Mouse (Mus musculus): ENCODE results near the gene Rnf126. TPM values are rescaled to one million over a fixed set of nuclear protein-coding genes. Genes with fewer than 3 reads are reported as not detected.
A peak's percentile ranks its signal among the peaks of the same experiment; 100 is the strongest.

The Rnf126 gene
- polyA plus RNA-seq, 1 experiment = 35.3 TPM

DNA sequence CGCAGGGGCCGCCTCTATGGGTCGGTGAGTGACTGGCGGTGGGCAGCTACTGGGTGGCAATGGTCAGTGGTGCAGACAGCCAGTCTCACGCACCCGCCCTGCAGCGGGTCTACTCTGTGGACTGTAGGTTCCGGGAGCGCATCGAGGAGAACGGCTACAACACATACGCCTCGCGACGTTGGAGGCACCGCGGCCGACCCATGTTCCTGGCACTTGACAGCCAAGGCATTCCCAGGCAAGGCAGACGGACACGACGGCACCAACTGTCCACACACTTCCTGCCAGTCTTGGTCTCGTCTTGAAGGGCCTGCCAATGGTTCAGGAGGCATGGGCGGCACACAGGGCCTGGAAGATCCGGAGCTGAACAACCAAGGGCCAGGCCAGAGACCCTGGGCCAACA is 10.1 kb downstream of the Rnf126 start:
- TF ChIP-seq GATA1 (IDR thresholded peaks at IDR 0.05; ENCODE audit: low read length) (no peak), TAL1 (IDR thresholded peaks at IDR 0.05; ENCODE audit: low read length) (no peak)
- Histone ChIP-seq H3K4me1 (ENCODE audit: control insufficient read depth) (peaks cover 13% of the 10 kb centered on the region), H3K27me3 (ENCODE audit: control insufficient read depth) (peaks cover 3% of the 10 kb centered on the region), H3K9me3 (ENCODE audit: control insufficient read depth, low read length) (no peaks in the 10 kb centered on the region), H3K4me3 (replicated peaks) (no peak overlapping the region), H3K36me3 (ENCODE audit: control insufficient read depth) (peaks cover 59% of the 10 kb centered on the region)

DNA sequence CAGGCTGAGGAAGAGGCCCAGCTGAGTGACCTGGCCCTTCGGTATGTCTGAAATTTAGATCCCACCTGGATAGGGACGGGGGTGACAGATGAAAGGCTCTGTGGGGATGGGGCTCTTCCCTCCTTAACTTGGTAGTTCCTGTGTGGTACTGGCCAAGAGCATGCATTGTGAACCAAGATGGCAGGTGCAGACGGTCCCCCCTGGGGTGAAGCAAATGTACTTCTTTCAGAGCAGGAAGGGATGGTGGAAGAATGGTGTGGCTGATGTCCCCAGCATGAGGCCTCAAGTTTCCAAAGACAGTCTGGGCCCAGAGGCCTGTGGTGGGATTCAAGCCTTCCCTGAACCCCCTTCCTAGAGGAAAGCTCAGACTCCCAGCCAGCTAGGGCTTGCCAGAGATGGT is 10.9 kb downstream of the Rnf126 start:
- H3K4me3 ChIP-seq (replicated peaks) = no peak overlapping the region
- H3K4me1 ChIP-seq (ENCODE audit: control insufficient read depth) = peaks cover 15% of the 10 kb centered on the region
- TF ChIP-seq GATA1 (IDR thresholded peaks at IDR 0.05; ENCODE audit: low read length) = no peak
- no peak for TF ChIP-seq TAL1 (IDR thresholded peaks at IDR 0.05; ENCODE audit: low read length)
- no peaks in the 10 kb centered on the region for H3K9me3 ChIP-seq (ENCODE audit: control insufficient read depth, low read length)
- peaks cover 50% of the 10 kb centered on the region for H3K36me3 ChIP-seq (ENCODE audit: control insufficient read depth)
- peaks cover 5% of the 10 kb centered on the region for H3K27me3 ChIP-seq (ENCODE audit: control insufficient read depth)

DNA sequence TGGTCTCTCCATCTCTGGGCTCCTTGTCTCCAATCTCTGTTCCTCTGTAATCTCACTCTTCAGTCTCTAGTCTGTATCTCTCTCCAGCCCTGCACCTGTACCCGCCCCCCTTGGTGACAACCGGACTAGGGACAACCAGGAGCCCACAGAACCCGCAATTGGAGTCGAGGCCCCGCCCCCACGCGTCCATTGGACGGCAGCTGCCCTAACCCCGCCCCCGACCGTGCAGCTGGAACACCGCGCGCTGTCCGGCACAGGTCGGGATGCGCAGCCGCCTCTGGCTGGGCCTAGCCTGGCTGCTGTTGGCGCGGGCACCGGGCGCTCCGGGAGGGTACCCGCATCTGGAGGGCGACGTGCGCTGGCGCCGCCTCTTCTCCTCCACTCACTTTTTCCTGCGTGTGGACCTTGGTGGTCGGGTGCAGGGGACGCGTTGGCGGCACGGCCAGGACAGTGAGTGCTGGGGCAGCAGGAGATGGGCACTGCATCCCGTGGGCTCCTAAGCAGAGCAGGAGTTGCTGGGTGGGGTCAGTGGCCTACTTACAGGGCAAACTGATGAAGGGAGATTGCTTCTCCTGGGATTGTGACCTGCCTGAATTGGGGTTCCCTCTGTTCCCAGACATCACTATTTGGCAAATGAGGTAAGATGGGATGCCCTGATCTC is 11.8 kb downstream of the Rnf126 start, which contains the start of gene Fgf22:
Fgf22 (plus strand) TSS at position 221 of the 661 bp plus-strand sequence.
- H3K4me1 ChIP-seq (ENCODE audit: control insufficient read depth) = peaks cover 18% of the 10 kb centered on the region
- H3K36me3 ChIP-seq (ENCODE audit: control insufficient read depth) = peaks cover 42% of the 10 kb centered on the region
- peak within 1 kb of the TSS; percentile 41 for H3K4me3 ChIP-seq (replicated peaks)
- TF ChIP-seq GATA1 (IDR thresholded peaks at IDR 0.05; ENCODE audit: low read length) (no peak), TAL1 (IDR thresholded peaks at IDR 0.05; ENCODE audit: low read length) (no peak)
- no peaks in the 10 kb centered on the region for H3K9me3 ChIP-seq (ENCODE audit: control insufficient read depth, low read length)
- peaks cover 5% of the 10 kb centered on the region for H3K27me3 ChIP-seq (ENCODE audit: control insufficient read depth)

DNA sequence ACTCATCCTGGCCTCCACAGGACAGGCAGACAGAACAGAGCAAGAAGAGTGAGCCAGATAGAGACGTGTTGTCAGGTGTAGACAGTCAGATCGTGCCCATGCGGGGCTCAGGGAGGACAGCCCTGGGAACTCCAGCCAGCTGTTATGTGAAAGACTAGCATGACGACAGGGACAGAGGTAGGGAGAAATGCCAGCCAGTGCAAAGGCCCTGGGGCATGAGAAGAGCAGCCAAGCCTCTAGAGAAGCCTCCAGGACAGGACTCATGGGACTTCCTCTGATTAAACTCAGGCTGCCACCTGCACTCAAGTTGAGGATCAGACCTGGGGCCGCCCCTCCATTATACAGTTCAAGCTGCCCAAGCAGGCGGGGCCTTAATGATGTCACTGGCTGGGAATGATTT is 18.3 kb downstream of the Rnf126 start:
- no peaks in the 10 kb centered on the region for H3K9me3 ChIP-seq (ENCODE audit: control insufficient read depth, low read length)
- no peak overlapping the region for H3K4me3 ChIP-seq (replicated peaks)
- H3K27me3 ChIP-seq (ENCODE audit: control insufficient read depth) = peaks cover 2% of the 10 kb centered on the region
- TF ChIP-seq TAL1 (IDR thresholded peaks at IDR 0.05; ENCODE audit: low read length) = no peak
- no peak for TF ChIP-seq GATA1 (IDR thresholded peaks at IDR 0.05; ENCODE audit: low read length)
- H3K36me3 ChIP-seq (ENCODE audit: control insufficient read depth) = peaks cover 12% of the 10 kb centered on the region
- peaks cover 53% of the 10 kb centered on the region for H3K4me1 ChIP-seq (ENCODE audit: control insufficient read depth)

DNA sequence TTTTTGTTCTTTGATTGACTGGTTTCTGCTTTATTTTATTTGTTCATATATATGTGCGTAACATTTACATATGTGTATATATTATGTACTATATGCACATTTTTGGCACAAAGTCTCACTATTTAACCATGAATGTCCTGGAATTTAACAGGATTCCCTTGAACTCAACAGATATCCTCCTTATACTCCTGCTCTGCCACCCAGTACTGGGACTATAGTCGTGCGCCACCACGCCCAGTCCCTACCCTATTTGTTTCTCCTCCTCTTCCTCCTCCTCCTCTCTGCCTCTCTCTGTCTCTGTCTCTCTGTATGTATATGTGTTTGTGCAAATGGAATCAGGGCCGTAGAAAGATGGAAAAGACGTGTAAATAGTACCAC is 20.0 kb downstream of the Rnf126 start:
- peaks cover 53% of the 10 kb centered on the region for H3K4me1 ChIP-seq (ENCODE audit: control insufficient read depth)

DNA sequence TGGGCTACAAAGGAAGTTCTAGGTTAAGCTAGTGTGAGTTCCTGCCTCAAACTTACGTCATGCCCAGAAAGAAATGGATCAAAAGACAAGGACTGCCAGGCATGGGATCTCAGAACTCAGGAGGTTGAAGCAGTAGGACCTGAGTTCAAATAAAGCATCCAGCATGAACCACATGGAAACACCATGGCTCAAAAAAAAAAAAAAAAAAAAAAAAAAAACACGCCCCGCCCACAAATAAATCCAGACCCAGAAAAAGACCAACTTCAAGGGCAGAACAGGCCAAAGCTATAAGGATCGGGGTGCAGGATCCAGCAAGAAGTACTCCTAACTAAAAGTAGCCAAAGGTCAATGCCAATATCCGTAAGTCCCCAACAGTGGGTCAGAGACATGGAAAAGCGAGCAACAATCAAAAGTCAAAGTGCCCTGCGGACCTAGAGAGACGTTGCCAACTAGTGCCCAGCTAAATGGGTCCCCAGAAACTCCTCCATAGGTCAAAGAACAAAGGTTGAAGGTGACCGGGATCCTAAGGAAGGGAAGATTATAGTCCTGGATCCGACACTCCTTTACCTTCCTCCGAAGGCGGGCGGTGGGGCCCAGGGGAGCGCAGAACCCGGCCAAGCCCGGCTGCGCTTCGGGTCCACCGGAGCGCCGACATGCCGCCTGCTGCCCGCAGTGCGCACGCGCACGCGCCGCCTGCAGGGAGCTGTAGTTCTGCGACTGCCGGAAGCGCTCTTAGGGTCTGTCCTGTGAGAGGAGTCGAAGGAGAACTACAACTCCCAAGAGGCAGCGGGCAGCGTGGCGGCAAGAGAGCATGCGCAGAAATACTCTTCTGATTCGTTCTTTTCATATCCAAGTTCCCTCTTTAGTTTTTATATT is 20.6 kb downstream of the Rnf126 start, which contains the start of gene Polrmt:
Polrmt (minus strand) TSS at position 684 of the 876 bp plus-strand sequence.
- Histone ChIP-seq H3K36me3 (ENCODE audit: control insufficient read depth) (peaks cover 32% of the 10 kb centered on the region), H3K27me3 (ENCODE audit: control insufficient read depth) (no peaks in the 10 kb centered on the region)
- no peak for TF ChIP-seq GATA1 (IDR thresholded peaks at IDR 0.05; ENCODE audit: low read length)
- no peak for TF ChIP-seq TAL1 (IDR thresholded peaks at IDR 0.05; ENCODE audit: low read length)

More for the DNA sequence above, 20.0 kb downstream of the Rnf126 start:
- H3K9me3 ChIP-seq (ENCODE audit: control insufficient read depth, low read length) = no peaks in the 10 kb centered on the region
- peaks cover 2% of the 10 kb centered on the region for H3K27me3 ChIP-seq (ENCODE audit: control insufficient read depth)
- H3K36me3 ChIP-seq (ENCODE audit: control insufficient read depth) = peaks cover 26% of the 10 kb centered on the region
- H3K4me3 ChIP-seq (replicated peaks) = peak overlapping the region; percentile 80
- no peak for TF ChIP-seq GATA1 (IDR thresholded peaks at IDR 0.05; ENCODE audit: low read length)
- TF ChIP-seq TAL1 (IDR thresholded peaks at IDR 0.05; ENCODE audit: low read length) = no peak

DNA sequence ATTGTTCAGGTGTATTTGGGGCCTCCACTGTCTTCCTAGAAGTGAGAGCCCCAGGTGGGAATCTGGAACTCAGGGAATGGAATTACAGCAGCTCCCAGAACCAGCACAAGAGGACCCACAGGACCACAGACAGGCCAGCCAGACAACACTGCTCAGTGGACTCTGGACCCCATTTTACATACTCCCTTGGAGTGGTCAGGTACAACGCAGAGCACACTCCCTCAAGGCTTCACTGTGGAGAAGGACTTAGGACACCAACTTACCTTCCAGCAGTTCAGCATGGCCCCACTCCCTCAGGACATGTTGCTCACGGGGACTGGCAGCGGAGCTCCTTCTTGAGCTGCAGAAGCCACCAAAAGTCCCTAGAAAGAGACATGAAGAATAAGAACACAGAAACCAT is 21.3 kb downstream of the Rnf126 start:
- H3K36me3 ChIP-seq (ENCODE audit: control insufficient read depth) = peaks cover 39% of the 10 kb centered on the region
- peaks cover 50% of the 10 kb centered on the region for H3K4me1 ChIP-seq (ENCODE audit: control insufficient read depth)
- peak overlapping the region; percentile 80 for H3K4me3 ChIP-seq (replicated peaks)
- H3K9me3 ChIP-seq (ENCODE audit: control insufficient read depth, low read length) = no peaks in the 10 kb centered on the region
- no peak for TF ChIP-seq TAL1 (IDR thresholded peaks at IDR 0.05; ENCODE audit: low read length)
- TF ChIP-seq GATA1 (IDR thresholded peaks at IDR 0.05; ENCODE audit: low read length) = no peak
- H3K27me3 ChIP-seq (ENCODE audit: control insufficient read depth) = no peaks in the 10 kb centered on the region

More for the DNA sequence above, 20.6 kb downstream of the Rnf126 start, which contains the start of gene Polrmt:
- Histone ChIP-seq H3K4me1 (ENCODE audit: control insufficient read depth) (peaks cover 51% of the 10 kb centered on the region), H3K9me3 (ENCODE audit: control insufficient read depth, low read length) (no peaks in the 10 kb centered on the region), H3K4me3 (replicated peaks) (peak within 1 kb of the TSS; percentile 80)

DNA sequence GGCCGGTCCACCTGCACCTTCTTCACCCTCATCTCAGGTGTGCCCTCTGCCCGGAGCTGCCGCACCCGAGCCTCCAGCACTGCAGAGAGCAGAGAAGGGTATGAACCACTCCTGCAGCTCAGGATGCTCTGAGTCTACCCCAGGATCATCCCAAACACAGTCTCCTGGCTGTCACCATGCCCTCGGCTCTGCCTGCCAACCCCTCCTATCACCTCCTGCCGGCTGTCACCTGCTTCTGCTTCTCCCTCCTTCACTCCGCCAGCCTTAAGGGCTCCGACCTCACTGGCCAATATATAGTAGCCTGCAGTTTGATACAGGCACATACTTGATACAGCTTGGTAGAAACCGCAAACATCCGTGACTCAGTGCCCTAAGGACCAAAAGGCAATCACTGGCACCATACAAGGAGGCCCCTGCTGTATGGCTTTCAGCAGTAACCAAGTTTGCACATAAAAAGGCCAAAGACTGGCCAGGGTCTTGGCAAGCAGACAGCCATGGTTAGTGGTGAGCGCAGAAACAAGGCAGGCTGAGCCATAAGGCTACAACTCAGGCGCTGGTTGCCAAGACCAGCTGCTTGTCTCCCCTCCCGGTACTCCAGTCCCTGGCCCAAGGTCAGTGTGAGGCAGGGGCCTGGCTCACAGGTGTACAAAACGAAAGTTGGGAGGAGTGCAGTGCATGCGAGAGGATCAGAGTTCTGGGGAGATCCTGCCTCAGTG is 22.9 kb downstream of the Rnf126 start:
- H3K4me1 ChIP-seq (ENCODE audit: control insufficient read depth) = peaks cover 38% of the 10 kb centered on the region
- H3K4me3 ChIP-seq (replicated peaks) = no peak overlapping the region
- H3K27me3 ChIP-seq (ENCODE audit: control insufficient read depth) = no peaks in the 10 kb centered on the region
- H3K9me3 ChIP-seq (ENCODE audit: control insufficient read depth, low read length) = peaks cover 10% of the 10 kb centered on the region; the same call in 1 of the 2 replicates
- TF ChIP-seq GATA1 (IDR thresholded peaks at IDR 0.05; ENCODE audit: low read length) = no peak
- TF ChIP-seq TAL1 (IDR thresholded peaks at IDR 0.05; ENCODE audit: low read length) = no peak
- H3K36me3 ChIP-seq (ENCODE audit: control insufficient read depth) = peaks cover 55% of the 10 kb centered on the region

Measured in erythroblast, embryonic 14.5 days (primary cell).